Mouse (Mus musculus) spleen, adult 18-20 months (tissue): Measurements from ENCODE around the gene Olfr907.

Experiments used
- DNase-seq, 2 experiments: peaks; one replicate each; pipeline ENCODE4 v3.0.0; 2022; ENCODE audit warnings: mixed read lengths in 2 of 2

The Olfr907 gene

DNA sequence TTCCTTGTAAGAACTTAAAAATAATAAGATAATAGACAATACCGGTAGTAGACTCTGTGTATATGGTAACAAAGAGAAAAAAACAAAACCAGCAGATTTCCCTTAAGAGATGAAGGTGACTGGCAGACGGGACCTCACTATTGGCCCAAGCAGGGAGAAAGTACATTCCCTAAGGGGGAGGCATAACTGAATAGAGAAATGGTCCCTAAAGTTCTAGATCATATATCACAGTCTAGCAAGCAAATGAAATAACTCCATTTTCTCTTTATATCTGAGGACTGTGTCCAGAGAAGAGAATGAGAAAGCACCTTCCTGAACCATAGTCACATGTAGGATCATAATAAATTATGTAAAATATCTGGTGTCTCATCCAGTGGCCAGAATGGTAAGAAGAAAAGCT lies at the start of gene Olfr907:
TSS of gene Olfr907 (plus strand) at position 301 of the 400 bp plus-strand sequence.
- no peak for DNase-seq

DNA sequence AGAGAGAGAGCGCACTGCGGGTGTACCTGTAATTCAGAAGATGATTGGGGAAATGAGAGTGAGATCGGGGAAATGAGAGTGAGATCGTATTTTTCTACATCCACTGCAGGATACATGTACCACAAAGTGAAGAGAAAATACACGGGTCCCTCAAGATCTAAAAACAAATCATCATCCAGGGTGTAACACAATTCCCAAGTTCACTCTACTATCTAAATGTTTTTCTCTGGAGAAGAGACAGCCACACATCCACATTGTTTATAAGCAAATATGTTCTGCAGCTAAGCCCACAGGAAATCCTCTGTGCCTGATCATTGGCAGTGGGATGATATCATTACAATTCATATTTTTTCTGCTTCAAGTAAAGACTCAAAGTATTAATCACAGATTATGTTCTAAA lies 48.2 kb upstream of the Olfr907 start, which contains the start of gene Olfr902:
TSS of gene Olfr902 (plus strand) at position 301 of the 400 bp plus-strand sequence.
- DNase-seq, result no peak

DNA sequence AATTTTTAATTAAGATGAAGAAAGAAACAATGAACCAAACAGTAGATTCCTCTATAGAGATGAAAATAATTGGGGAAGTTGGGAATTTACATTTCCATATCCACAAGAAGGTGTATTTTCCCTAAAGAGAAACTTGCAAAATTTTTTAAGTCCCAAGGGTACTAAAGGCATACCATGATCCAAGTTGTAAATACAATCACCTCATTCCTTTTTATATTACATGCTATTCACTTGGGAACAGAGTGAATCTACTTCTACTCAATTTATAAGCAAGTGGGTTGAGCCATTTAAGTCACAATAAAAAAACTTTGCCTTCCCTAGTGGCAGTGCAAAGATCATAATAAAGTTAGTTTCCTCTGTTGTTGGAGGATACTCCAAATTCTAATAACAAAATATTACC lies 32.8 kb upstream of the Olfr907 start, which contains the start of gene Olfr904:
TSS of gene Olfr904 (plus strand) at position 301 of the 400 bp plus-strand sequence.
- DNase-seq, result no peak

DNA sequence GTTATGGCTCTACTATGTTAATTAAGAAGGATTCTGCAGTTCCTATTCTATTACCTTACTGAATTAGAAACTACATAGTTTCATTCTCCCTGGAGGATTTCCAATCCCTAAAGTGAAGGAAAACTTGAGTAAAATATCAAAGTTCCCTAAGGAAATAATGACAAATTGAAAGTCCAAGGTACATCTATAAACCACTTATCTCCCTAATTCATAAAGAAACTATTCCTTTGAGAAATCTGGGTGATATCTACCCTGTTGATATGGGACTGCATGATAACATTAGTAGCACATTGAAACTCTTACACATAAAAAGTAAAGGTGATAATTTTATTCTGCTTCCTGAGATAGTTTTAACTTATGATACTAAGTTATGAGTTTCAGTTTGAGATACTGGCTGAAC lies 24.8 kb upstream of the Olfr907 start, which contains the start of gene Olfr905:
TSS of gene Olfr905 (plus strand) at position 301 of the 400 bp plus-strand sequence.
- DNase-seq, result no peak

DNA sequence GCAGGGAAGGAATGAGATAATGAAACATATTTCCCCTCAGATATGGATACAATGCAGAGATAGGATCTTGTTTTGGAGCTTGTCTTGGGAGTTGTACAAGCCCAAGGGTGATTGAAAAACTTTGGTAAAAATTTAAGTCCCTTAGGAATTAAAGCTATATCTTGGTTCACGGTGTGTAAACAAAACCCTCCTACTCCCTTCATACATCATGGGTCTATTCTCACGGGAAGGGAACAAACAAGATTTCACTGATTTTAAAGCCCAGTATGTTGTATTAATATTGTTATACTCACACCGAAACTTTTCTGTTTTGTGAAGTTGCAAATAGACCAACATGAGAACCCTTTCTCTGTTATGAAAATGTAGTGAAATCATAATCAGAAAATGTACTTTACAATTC lies 8.8 kb upstream of the Olfr907 start, which contains the start of gene Olfr906:
TSS of gene Olfr906 (plus strand) at position 301 of the 400 bp plus-strand sequence.
- DNase-seq, result no peak

DNA sequence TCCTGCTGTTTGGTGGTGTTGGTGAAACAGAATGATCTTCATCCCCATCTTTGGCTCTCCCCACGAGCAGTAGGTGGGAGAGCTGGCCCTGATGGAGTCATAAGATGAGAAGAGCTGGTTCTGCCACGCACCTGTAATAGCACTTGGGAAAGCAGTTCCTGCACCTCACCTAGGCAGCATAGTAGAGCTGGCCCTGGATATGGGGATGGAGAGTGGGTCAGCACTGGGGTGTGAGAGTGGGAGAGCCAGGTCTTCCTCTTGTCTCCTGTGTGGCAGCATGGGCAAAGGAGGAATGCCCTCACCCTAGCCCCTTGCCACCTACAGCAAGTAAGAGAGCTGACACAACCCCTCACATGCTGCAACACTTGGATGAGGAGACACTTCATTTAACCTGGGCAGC lies 16.8 kb downstream of the Olfr907 start:
- no peak for DNase-seq

DNA sequence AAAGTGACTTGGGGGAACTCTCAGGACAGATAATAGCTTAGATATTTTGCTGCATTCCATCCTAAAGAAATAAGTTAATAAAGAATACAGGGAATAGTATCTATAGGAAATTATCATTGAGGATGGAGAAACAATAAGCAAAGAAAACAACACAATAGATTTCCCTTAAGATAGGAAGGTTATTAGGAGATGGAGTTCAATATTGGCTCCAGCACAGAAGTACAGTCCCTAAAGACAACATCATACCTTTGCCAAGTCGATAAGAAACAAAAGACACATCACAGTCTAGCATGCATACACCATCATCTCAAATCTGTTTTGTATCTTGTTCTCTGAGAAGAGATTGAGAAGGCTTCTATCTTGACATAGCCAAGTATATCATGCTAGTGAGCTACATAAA lies 25.7 kb downstream of the Olfr907 start, which contains the start of gene Olfr911-ps1:
TSS of gene Olfr911-ps1 (plus strand) at position 301 of the 400 bp plus-strand sequence.
- no peak for DNase-seq

DNA sequence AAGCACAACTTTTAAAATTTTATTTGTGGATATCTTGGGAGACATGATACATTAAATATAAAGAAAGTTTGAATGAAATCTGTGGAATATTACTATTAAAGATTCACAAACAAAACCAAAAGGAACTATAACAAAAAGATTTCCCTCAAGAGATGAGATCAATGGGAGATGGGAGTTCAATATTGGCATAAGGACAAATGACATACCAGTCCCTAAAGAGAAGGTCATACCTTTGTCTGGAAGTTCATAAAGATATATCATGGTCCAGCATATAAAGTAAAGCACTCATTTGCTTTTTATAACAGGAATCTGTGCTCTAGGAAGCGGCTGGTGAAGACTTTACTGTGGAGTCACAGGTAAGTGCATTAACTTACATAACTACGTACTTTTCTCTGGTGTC lies 41.9 kb downstream of the Olfr907 start, which contains the start of gene Olfr910:
TSS of gene Olfr910 (plus strand) at position 301 of the 400 bp plus-strand sequence.
- no peak for DNase-seq
